Mouse (Mus musculus) lung, postnatal 0 days (tissue): ENCODE measurements around the gene Iqgap3. TPM values are rescaled to one million over a fixed set of nuclear protein-coding genes. Genes with fewer than 3 reads are reported as not detected.
A peak's percentile ranks its signal among the peaks of the same experiment; 100 is the strongest.

Source experiments
- ATAC-seq: fragments of 200-750 bp; cut with Nextera tagmentation; 2 replicates; pipeline ENCODE4 v1.8.0; 2017; ENCODE audit warnings: moderate library complexity
- DNase-seq: peaks from one replicate; pipeline ENCODE4 v3.0.0-alpha.2; 2016; ENCODE audit warnings: low spot score
- H3K27ac ChIP-seq: fragments of 300-500 bp; sonication (generic); 2 replicates; pipeline ENCODE4 v1.5.1; 2014; ENCODE audit warnings: antibody characterized with exemption, mild to moderate bottlenecking, low read length, mixed read lengths
- H3K27me3 ChIP-seq: fragments of 300-500 bp; sonication (generic); replicated peaks from 2 replicates; pipeline ENCODE4 v1.6.1; 2014; ENCODE audit warnings: low read length, mixed read lengths; ENCODE audit not compliant: insufficient read depth
- H3K36me3 ChIP-seq: fragments of 300-500 bp; sonication (generic); 2 replicates; pipeline ENCODE4 v1.6.1; 2014; ENCODE audit warnings: low read length, mixed read lengths; ENCODE audit not compliant: insufficient read depth
- H3K4me1 ChIP-seq: fragments of 300-500 bp; sonication (generic); 2 replicates; pipeline ENCODE4 v1.6.1; 2014; ENCODE audit warnings: antibody characterized with exemption, low read depth, low read length, mixed read lengths; ENCODE audit not compliant: insufficient read depth
- H3K4me2 ChIP-seq: fragments of 300-500 bp; sonication (generic); replicated peaks from 2 replicates; pipeline ENCODE4 v1.6.1; 2014; ENCODE audit warnings: low read depth, mild to moderate bottlenecking, low read length, moderate library complexity, mixed read lengths
- H3K4me3 ChIP-seq: fragments of 300-500 bp; sonication (generic); 2 replicates; pipeline ENCODE4 v1.5.1; 2014; ENCODE audit warnings: low read depth, low read length
- H3K9ac ChIP-seq: fragments of 300-500 bp; sonication (generic); replicated peaks from 2 replicates; pipeline ENCODE4 v1.6.1; 2014; ENCODE audit warnings: low read depth, mild to moderate bottlenecking
- H3K9me3 ChIP-seq: fragments of 300-500 bp; sonication (generic); 2 replicates; pipeline ENCODE4 v1.6.1; 2016; ENCODE audit warnings: low read length, mixed read lengths
- CTCF ChIP-seq: IDR thresholded peaks from 2 replicates; pipeline ENCODE4 v1.5.1; 2016; ENCODE audit warnings: antibody characterized with exemption, mild to moderate bottlenecking
- EP300 ChIP-seq: IDR thresholded peaks from 2 replicates; pipeline ENCODE4 v1.6.1; 2016; ENCODE audit warnings: antibody characterized with exemption, mild to moderate bottlenecking, control low read depth
- WGBS: fragments of 180-500 bp; shearing (Covaris S2); extraction: QIAGEN DNeasy Blood & Tissue Kit; methylation state at CpG from one replicate; pipeline ENCODE4 v1.1.7; 2014; 5-methylcytosine and 5-hydroxymethylcytosine counted together
- polyA plus RNA-seq: library from polyadenylated mRNA; unstranded; fragments of >200 nt; fragmentation: Nextera tagmentation; extraction: Ambion mirVana; gene quantifications from 2 replicates; pipeline ENCODE4 v1.2.1, GENCODE M21; 2015

Iqgap3 gene
- 0.92 and 1.6 TPM in 2 replicates for polyA plus RNA-seq

- peak; percentile 20; the same call in 1 of the 2 replicates for TF ChIP-seq CTCF
- no peak for TF ChIP-seq EP300
- no peaks in the 10 kb centered on the region for H3K27me3 ChIP-seq
- H3K4me2 ChIP-seq, result peak within 1 kb of the TSS; percentile 83
- H3K9me3 ChIP-seq, result no peaks in the 10 kb centered on the region
- no peak within 1 kb of the TSS for H3K27ac ChIP-seq
- ATAC-seq (peak; percentile 95), DNase-seq (peak; percentile 96)
- peak within 1 kb of the TSS; percentile 16; the same call in 1 of the 2 replicates for H3K9ac ChIP-seq
- H3K4me3 ChIP-seq, result peak within 1 kb of the TSS; percentile 44
- WGBS, result 19% methylated on average over 33 of the region's 33 CpGs
- H3K36me3 ChIP-seq, result no peaks in the 10 kb centered on the region
- peaks cover 6% of the 10 kb centered on the region; the same call in 1 of the 2 replicates for H3K4me1 ChIP-seq
Observed at GRCm38 (mm10) chr3:88081345-88082223, at the start of gene Iqgap3. Iqgap3 (plus strand) TSS chr3:88081971.

GRCm38 (mm10) chr3:88033506-88033905 lies 48.3 kb upstream of the Iqgap3 start:
- H3K36me3 ChIP-seq, result no peaks in the 10 kb centered on the region
- no peaks in the 10 kb centered on the region for H3K9me3 ChIP-seq
- no peak overlapping the region for H3K4me3 ChIP-seq
- H3K4me1 ChIP-seq, result peaks cover 4% of the 10 kb centered on the region; the same call in 1 of the 2 replicates
- ATAC-seq (peak; percentile 58), DNase-seq (peak; percentile 65)
- H3K4me2 ChIP-seq, result no peak overlapping the region
- no peak overlapping the region for H3K27ac ChIP-seq
- H3K9ac ChIP-seq, result no peak overlapping the region
- TF ChIP-seq EP300 (no peak; the same call in 1 of the 2 replicates), CTCF (no peak)
- 0 out of 2 replicates have a peak, but pooled peaks cover 4% of the 10 kb centered on the region for H3K27me3 ChIP-seq
- WGBS, result 18% methylated on average over 5 of the region's 5 CpGs

- no peak for DNase-seq
- no peaks in the 10 kb centered on the region for H3K9me3 ChIP-seq
- no peak overlapping the region for H3K9ac ChIP-seq
- no peak overlapping the region for H3K27ac ChIP-seq
- no peak overlapping the region for H3K4me2 ChIP-seq
- H3K27me3 ChIP-seq, result 0 out of 2 replicates have a peak, but pooled peaks cover 4% of the 10 kb centered on the region
- H3K4me1 ChIP-seq, result peaks cover 4% of the 10 kb centered on the region; the same call in 1 of the 2 replicates
- ATAC-seq, result no peak; the same call in 1 of the 2 replicates
- 39% methylated on average over 1 of the region's 1 CpGs for WGBS
- TF ChIP-seq EP300, result no peak
- TF ChIP-seq CTCF, result no peak
- H3K4me3 ChIP-seq, result no peak overlapping the region
- no peaks in the 10 kb centered on the region for H3K36me3 ChIP-seq
Observed at GRCm38 (mm10) chr3:88035561-88036293, 46.0 kb upstream of the Iqgap3 start.

- peak within 1 kb of the TSS; percentile 80 for H3K4me2 ChIP-seq
- H3K36me3 ChIP-seq, result no peaks in the 10 kb centered on the region; the same call in 1 of the 2 replicates
- H3K4me1 ChIP-seq, result peaks cover 8% of the 10 kb centered on the region
- no peak for TF ChIP-seq CTCF
- TF ChIP-seq EP300, result 0 out of 2 replicates have a peak, but pooled peaks have one; percentile 15
- DNase-seq (peak; percentile 96), ATAC-seq (peak; percentile 96)
- H3K4me3 ChIP-seq, result peak within 1 kb of the TSS; percentile 67
- WGBS, result 8% methylated on average over 36 of the region's 36 CpGs
- peak within 1 kb of the TSS; percentile 57; the same call in 1 of the 2 replicates for H3K27ac ChIP-seq
- peak within 1 kb of the TSS; percentile 36 for H3K9ac ChIP-seq
- no peaks in the 10 kb centered on the region for H3K9me3 ChIP-seq
- no peaks in the 10 kb centered on the region for H3K27me3 ChIP-seq
Observed at GRCm38 (mm10) chr3:88042661-88043421, 38.9 kb upstream of the Iqgap3 start, which contains the start of gene Gpatch4. Gpatch4 (plus strand) TSS chr3:88043108.

GRCm38 (mm10) chr3:88049532-88049931 lies 32.2 kb upstream of the Iqgap3 start:
- peak; percentile 74 for TF ChIP-seq EP300
- peak; percentile 29 for TF ChIP-seq CTCF
- no peaks in the 10 kb centered on the region for H3K36me3 ChIP-seq
- 29% methylated on average over 3 of the region's 3 CpGs for WGBS
- H3K4me1 ChIP-seq, result no peaks in the 10 kb centered on the region
- no peaks in the 10 kb centered on the region for H3K27me3 ChIP-seq
- H3K4me3 ChIP-seq, result no peak overlapping the region
- H3K9me3 ChIP-seq, result no peaks in the 10 kb centered on the region
- H3K4me2 ChIP-seq, result no peak overlapping the region
- DNase-seq (peak; percentile 94), ATAC-seq (peak; percentile 97)
- peak overlapping the region; percentile 38; the same call in 1 of the 2 replicates for H3K27ac ChIP-seq
- H3K9ac ChIP-seq, result no peak overlapping the region
